Mouse (Mus musculus) lung, embryonic 16.5 days (tissue): ENCODE results near the gene Atf7. TPM values are rescaled to one million over a fixed set of nuclear protein-coding genes. Genes with fewer than 3 reads are reported as not detected.

Source experiments
- ATAC-seq: fragments of 200-750 bp; cut with Nextera tagmentation; 2 replicates; pipeline ENCODE4 v1.8.0; 2017; ENCODE audit warnings: low read depth, mild to moderate bottlenecking, moderate library complexity
- H3K27ac ChIP-seq: fragments of 300-500 bp; sonication (generic); 2 replicates; pipeline ENCODE4 v1.5.1; 2014; ENCODE audit warnings: mild to moderate bottlenecking, control low read depth, low read length
- H3K27me3 ChIP-seq: fragments of 300-500 bp; sonication (generic); 2 replicates; pipeline ENCODE4 v1.6.1; 2014; ENCODE audit warnings: low read depth, low read length, mixed read lengths; ENCODE audit not compliant: control insufficient read depth, insufficient read depth
- H3K36me3 ChIP-seq: fragments of 300-500 bp; sonication (generic); 2 replicates; pipeline ENCODE4 v1.6.1; 2014; ENCODE audit warnings: low read length; ENCODE audit not compliant: control insufficient read depth, insufficient read depth
- H3K4me1 ChIP-seq: fragments of 300-500 bp; sonication (generic); replicated peaks from 2 replicates; pipeline ENCODE4 v1.6.1; 2014; ENCODE audit warnings: low read length, mixed read lengths; ENCODE audit not compliant: control insufficient read depth, insufficient read depth
- H3K4me2 ChIP-seq: fragments of 300-500 bp; sonication (generic); 2 replicates; pipeline ENCODE4 v1.6.1; 2014; ENCODE audit warnings: low read depth, low read length, control low read depth
- H3K4me3 ChIP-seq: fragments of 300-500 bp; sonication (generic); 2 replicates; pipeline ENCODE4 v1.5.1; 2014; ENCODE audit warnings: mild to moderate bottlenecking, low read length, control low read depth
- H3K9ac ChIP-seq: fragments of 300-500 bp; sonication (generic); 2 replicates; pipeline ENCODE4 v1.6.1; 2014; ENCODE audit warnings: low read length, control low read depth
- H3K9me3 ChIP-seq: fragments of 300-500 bp; sonication (generic); 2 replicates; pipeline ENCODE4 v1.6.1; 2016; ENCODE audit warnings: low read length; ENCODE audit not compliant: control insufficient read depth
- WGBS: fragments of 180-500 bp; shearing (Covaris S2); extraction: QIAGEN DNeasy Blood & Tissue Kit; methylation state at CpG from one replicate; pipeline ENCODE4 v1.1.7; 2014; 5-methylcytosine and 5-hydroxymethylcytosine counted together
- polyA plus RNA-seq: library from polyadenylated mRNA; unstranded; fragments of >200 nt; fragmentation: Nextera tagmentation; extraction: Ambion mirVana; gene quantifications from 2 replicates; pipeline ENCODE4 v1.2.1, GENCODE M21; 2015

Gene Atf7
- polyA plus RNA-seq, 1 experiment from 2014 or later, result 50.0 TPM

- no peaks in the 10 kb centered on the region for H3K27me3 ChIP-seq
- H3K9me3 ChIP-seq, result no peaks in the 10 kb centered on the region
- no peak overlapping the region for H3K27ac ChIP-seq
- no peaks in the 10 kb centered on the region for H3K4me1 ChIP-seq
- H3K9ac ChIP-seq, result no peak overlapping the region
- H3K4me2 ChIP-seq, result no peak overlapping the region
- WGBS, result 69% methylated on average over 1 of the region's 1 CpGs
- no peak overlapping the region for H3K4me3 ChIP-seq
- no peak for ATAC-seq
- peaks cover 4% of the 10 kb centered on the region; the same call in 1 of the 2 replicates for H3K36me3 ChIP-seq
Measured at GRCm38 (mm10) chr15:102576972-102577371, 48.3 kb downstream of the Atf7 start.

- no peak for ATAC-seq
- Histone ChIP-seq H3K4me1 (no peaks in the 10 kb centered on the region), H3K27me3 (no peaks in the 10 kb centered on the region), H3K9me3 (no peaks in the 10 kb centered on the region), H3K27ac (no peak overlapping the region), H3K4me3 (no peak overlapping the region), H3K4me2 (no peak overlapping the region), H3K9ac (no peak overlapping the region), H3K36me3 (peaks cover 4% of the 10 kb centered on the region; the same call in 1 of the 2 replicates)
- 50% methylated on average over 3 of the region's 3 CpGs for WGBS
Measured at GRCm38 (mm10) chr15:102572081-102572480, 53.2 kb downstream of the Atf7 start.

- no peaks in the 10 kb centered on the region for H3K4me1 ChIP-seq
- no peak overlapping the region for H3K9ac ChIP-seq
- no peaks in the 10 kb centered on the region for H3K27me3 ChIP-seq
- no peak overlapping the region for H3K4me2 ChIP-seq
- H3K27ac ChIP-seq, result no peak overlapping the region
- H3K4me3 ChIP-seq, result no peak overlapping the region
- no peaks in the 10 kb centered on the region for H3K9me3 ChIP-seq
- no peak for ATAC-seq
- 0 out of 2 replicates have a peak, but pooled peaks cover 2% of the 10 kb centered on the region for H3K36me3 ChIP-seq
- WGBS, result 77% methylated on average over 2 of the region's 2 CpGs
Measured at GRCm38 (mm10) chr15:102567849-102568248, 57.4 kb downstream of the Atf7 start.

- ATAC-seq, result no peak
- peaks cover 14% of the 10 kb centered on the region; the same call in 1 of the 2 replicates for H3K36me3 ChIP-seq
- no peaks in the 10 kb centered on the region for H3K4me1 ChIP-seq
- 84% methylated on average over 5 of the region's 5 CpGs for WGBS
- no peak overlapping the region for H3K4me2 ChIP-seq
- H3K9me3 ChIP-seq, result no peaks in the 10 kb centered on the region
- H3K27me3 ChIP-seq, result no peaks in the 10 kb centered on the region
- no peak overlapping the region for H3K27ac ChIP-seq
- no peak overlapping the region for H3K4me3 ChIP-seq
- H3K9ac ChIP-seq, result no peak overlapping the region
Measured at GRCm38 (mm10) chr15:102563681-102564080, 61.6 kb downstream of the Atf7 start.

- Histone ChIP-seq H3K4me1 (no peaks in the 10 kb centered on the region), H3K9ac (no peak overlapping the region), H3K9me3 (no peaks in the 10 kb centered on the region), H3K36me3 (peaks cover 14% of the 10 kb centered on the region; the same call in 1 of the 2 replicates), H3K4me3 (no peak overlapping the region), H3K27ac (no peak overlapping the region), H3K4me2 (no peak overlapping the region), H3K27me3 (no peaks in the 10 kb centered on the region)
- 85% methylated on average over 3 of the region's 3 CpGs for WGBS
- ATAC-seq, result no peak
Measured at GRCm38 (mm10) chr15:102563061-102563460, 62.2 kb downstream of the Atf7 start.

- no peaks in the 10 kb centered on the region for H3K9me3 ChIP-seq
- no peak overlapping the region for H3K9ac ChIP-seq
- peaks cover 14% of the 10 kb centered on the region; the same call in 1 of the 2 replicates for H3K36me3 ChIP-seq
- H3K4me2 ChIP-seq, result no peak overlapping the region
- H3K27me3 ChIP-seq, result no peaks in the 10 kb centered on the region
- no peak overlapping the region for H3K27ac ChIP-seq
- no peak overlapping the region for H3K4me3 ChIP-seq
- no peaks in the 10 kb centered on the region for H3K4me1 ChIP-seq
- WGBS, result 92% methylated on average over 1 of the region's 1 CpGs
- no peak for ATAC-seq
Measured at GRCm38 (mm10) chr15:102562491-102562890, 62.8 kb downstream of the Atf7 start.

- ATAC-seq, result no peak
- no peak overlapping the region for H3K27ac ChIP-seq
- no peak overlapping the region for H3K4me3 ChIP-seq
- no peaks in the 10 kb centered on the region for H3K9me3 ChIP-seq
- H3K4me1 ChIP-seq, result no peaks in the 10 kb centered on the region
- no peaks in the 10 kb centered on the region for H3K27me3 ChIP-seq
- peaks cover 35% of the 10 kb centered on the region for H3K36me3 ChIP-seq
- H3K9ac ChIP-seq, result no peak overlapping the region
- no peak overlapping the region for H3K4me2 ChIP-seq
Measured at GRCm38 (mm10) chr15:102557580-102557979, 67.7 kb downstream of the Atf7 start.

- Histone ChIP-seq H3K4me3 (no peak overlapping the region), H3K4me2 (no peak overlapping the region), H3K36me3 (peaks cover 42% of the 10 kb centered on the region), H3K4me1 (no peaks in the 10 kb centered on the region), H3K9ac (no peak overlapping the region), H3K9me3 (no peaks in the 10 kb centered on the region), H3K27ac (no peak overlapping the region), H3K27me3 (no peaks in the 10 kb centered on the region)
- WGBS, result 94% methylated on average over 1 of the region's 1 CpGs
- no peak for ATAC-seq
Measured at GRCm38 (mm10) chr15:102555581-102555980, 69.7 kb downstream of the Atf7 start.

- no peaks in the 10 kb centered on the region for H3K9me3 ChIP-seq
- H3K4me3 ChIP-seq, result no peak overlapping the region
- no peaks in the 10 kb centered on the region for H3K4me1 ChIP-seq
- no peaks in the 10 kb centered on the region for H3K27me3 ChIP-seq
- no peak for ATAC-seq
- no peak overlapping the region for H3K27ac ChIP-seq
- H3K9ac ChIP-seq, result no peak overlapping the region
- H3K4me2 ChIP-seq, result no peak overlapping the region
- 93% methylated on average over 5 of the region's 5 CpGs for WGBS
- H3K36me3 ChIP-seq, result peaks cover 42% of the 10 kb centered on the region
Measured at GRCm38 (mm10) chr15:102552599-102552998, 72.7 kb downstream of the Atf7 start.

- Histone ChIP-seq H3K36me3 (peaks cover 40% of the 10 kb centered on the region), H3K4me1 (no peaks in the 10 kb centered on the region), H3K4me2 (no peak overlapping the region), H3K4me3 (no peak overlapping the region), H3K27ac (no peak overlapping the region), H3K9me3 (no peaks in the 10 kb centered on the region), H3K9ac (no peak overlapping the region), H3K27me3 (no peaks in the 10 kb centered on the region)
- ATAC-seq, result no peak
- 84% methylated on average over 3 of the region's 3 CpGs for WGBS
Measured at GRCm38 (mm10) chr15:102547478-102547877, 77.8 kb downstream of the Atf7 start.
